Mouse (Mus musculus): ENCODE data around the gene Sgcg.

Gene Sgcg

DNA sequence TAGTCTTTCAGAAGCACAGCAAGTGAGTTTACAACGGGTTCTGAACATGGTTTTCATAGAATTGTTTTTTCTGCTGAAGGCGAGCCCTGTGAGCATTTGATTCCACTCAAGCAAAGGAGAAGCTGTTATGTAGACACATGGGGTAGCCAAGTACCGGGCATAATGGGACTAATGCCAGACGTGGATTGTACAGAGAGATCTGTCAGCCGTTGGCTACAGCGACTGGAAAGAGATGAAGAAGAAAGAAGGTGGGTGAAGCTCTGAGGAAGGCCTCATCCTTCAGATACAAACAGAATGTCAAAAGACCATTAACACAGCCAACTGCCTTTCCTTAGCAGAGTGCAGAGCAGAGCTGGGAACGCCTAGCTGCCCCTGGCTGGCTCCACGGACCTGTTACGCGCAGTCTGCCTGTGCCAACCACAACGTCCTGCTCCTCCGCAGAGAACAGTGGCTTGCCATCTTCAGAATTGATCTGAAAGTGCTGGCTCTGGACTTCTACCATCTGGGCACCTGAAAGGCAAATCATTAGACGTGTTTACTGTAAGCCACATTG, 26.2 kb downstream of the Sgcg start:
- peak in 1 of 2 experiments; percentile 24 for DNase-seq (ENCODE audit: low spot score in 2 of 2)

DNA sequence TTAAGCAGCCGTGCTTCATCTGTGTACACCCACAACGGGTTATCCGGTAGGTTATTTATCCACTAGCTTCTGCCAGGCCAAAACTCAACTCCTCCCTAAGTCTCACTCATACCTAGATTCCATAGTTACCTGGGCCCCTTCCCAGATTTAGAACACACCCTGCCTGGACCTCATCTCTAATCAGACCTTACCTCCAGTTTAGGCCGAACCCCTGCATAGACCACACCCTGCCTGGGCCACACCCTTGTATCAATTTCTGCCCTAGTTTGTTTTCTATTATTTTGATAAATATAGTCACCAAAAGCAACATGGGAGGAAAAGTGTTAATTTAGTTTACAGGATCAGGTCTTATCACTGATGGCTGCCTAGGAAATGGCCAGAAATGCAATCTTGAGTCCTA, 28.1 kb downstream of the Sgcg start:
- DNase-seq (ENCODE audit: low spot score in 2 of 2) = no peak

GRCm38 (mm10) chr14:61229763-61230162, 28.5 kb downstream of the Sgcg start:
- no peak for DNase-seq (ENCODE audit: low spot score in 2 of 2)

DNA sequence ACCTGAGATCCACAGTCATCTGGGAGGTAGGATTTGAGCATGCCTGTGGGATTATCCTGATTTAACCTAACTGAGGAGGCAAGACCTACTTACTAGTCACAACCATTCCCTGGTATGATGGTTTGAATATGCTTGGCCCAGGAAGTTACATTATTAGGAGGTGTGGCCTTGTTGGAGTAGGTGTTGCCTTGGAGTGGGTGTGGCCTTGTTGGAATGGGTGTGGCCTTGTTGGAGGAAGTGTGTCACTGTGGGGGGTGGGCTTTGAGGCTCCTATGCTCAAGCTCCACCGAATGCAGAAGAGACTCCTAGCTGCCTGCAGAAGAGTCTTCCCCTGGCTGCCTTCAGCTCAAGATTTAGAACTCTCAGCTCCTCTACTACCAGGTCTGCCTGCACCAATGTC, 32.1 kb downstream of the Sgcg start:
- no peak for DNase-seq (ENCODE audit: low spot score in 2 of 2)

GRCm38 (mm10) chr14:61224387-61225077, 33.8 kb downstream of the Sgcg start:
- DNase-seq (ENCODE audit: low spot score in 2 of 2) = no peak

- no peak for DNase-seq (ENCODE audit: low spot score in 2 of 2)
Observed at GRCm38 (mm10) chr14:61223740-61224139, 34.5 kb downstream of the Sgcg start.

DNA sequence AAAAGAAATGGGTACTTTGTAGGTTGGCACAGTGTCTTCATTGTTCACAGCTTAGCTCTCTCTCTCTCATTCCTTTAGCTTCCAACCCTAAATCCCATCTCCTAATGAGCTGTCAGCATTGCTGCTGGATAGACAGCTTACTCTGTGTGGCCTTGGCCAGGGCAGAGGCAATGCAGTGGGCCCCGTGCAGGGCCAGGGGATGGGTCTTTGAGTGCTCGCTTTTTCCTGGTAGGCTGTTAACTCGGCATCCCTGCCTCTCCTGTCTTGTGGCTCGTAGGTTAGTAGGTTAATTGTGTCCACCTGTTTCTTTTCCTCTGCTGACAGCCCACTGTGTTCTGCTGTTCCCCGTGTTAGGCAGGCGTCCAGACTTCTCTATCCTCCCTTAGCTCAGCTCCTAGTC, 35.8 kb downstream of the Sgcg start:
- no peak for DNase-seq (ENCODE audit: low spot score in 2 of 2)

DNA sequence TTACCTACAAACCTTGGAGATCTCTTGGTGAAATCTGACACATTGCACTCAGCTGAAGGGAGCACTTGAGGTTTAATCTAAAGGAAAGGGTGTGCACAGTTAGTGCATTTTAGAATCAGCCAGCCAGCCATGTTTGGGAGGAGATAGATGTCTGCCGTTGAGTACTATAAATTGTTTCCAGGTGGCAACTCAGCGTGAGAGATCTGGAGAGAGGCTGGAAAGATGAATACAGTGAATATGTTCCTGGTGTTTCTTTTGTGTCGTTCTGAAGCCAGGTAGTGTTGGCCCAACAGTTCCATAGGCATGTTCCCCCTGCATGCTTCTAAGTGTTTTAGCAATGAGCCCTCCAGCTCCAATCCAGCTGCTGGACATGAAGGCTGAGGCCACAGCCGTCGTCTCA, 37.1 kb downstream of the Sgcg start:
- no peak for DNase-seq (ENCODE audit: low spot score in 2 of 2)

DNA sequence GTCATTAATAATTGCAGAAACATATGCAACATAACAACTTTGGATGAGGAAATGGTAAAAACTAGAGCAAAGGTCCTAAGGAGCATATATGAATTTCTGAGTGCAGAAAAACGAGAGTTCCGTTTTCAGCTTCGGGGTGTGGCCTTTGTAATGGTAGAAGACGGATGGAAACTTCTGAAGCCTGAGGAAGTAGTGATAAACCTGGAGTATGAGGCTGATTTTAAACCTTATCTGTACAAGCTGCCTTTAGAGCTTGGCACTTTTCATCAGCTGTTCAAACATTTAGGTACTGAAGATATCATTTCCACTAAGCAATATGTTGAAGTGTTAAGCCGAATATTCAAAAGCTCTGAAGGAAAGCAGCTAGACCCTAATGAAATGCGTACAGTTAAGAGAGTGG, 46.5 kb downstream of the Sgcg start:
- DNase-seq (ENCODE audit: low spot score in 2 of 2) = no peak

GRCm38 (mm10) chr14:61210111-61210510, 48.2 kb downstream of the Sgcg start:
- DNase-seq (ENCODE audit: low spot score in 2 of 2) = no peak

GRCm38 (mm10) chr14:61194416-61194815, 63.9 kb downstream of the Sgcg start:
- DNase-seq (ENCODE audit: low spot score in 2 of 2) = no peak

- no peak for DNase-seq (ENCODE audit: low spot score in 2 of 2)
Observed at GRCm38 (mm10) chr14:61192326-61192725, 66.0 kb downstream of the Sgcg start.

GRCm38 (mm10) chr14:61191904-61192303, 66.4 kb downstream of the Sgcg start:
- no peak for DNase-seq (ENCODE audit: low spot score in 2 of 2)

DNA sequence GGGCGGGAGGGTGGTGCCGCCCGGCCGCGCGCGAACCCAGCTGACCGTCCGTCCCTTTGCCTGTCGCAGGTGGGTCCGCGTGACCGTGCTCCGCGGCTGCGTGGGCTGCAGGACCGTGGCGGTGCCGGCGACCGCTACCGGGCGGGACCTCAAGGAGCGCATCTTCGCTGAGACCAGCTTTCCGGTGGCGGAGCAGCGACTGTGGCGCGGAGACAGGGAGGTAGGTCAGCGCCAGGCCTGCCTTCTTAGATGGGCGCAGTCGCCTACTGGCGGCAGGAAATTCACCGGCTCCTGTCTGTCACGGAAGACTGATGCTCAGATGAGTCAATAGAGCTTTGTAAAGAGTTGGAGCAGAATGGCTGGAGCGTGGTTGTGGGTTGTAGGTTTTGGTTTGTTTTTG, 85.1 kb downstream of the Sgcg start:
- peak; percentile 58 to 66 for DNase-seq (ENCODE audit: low spot score in 2 of 2)

DNA sequence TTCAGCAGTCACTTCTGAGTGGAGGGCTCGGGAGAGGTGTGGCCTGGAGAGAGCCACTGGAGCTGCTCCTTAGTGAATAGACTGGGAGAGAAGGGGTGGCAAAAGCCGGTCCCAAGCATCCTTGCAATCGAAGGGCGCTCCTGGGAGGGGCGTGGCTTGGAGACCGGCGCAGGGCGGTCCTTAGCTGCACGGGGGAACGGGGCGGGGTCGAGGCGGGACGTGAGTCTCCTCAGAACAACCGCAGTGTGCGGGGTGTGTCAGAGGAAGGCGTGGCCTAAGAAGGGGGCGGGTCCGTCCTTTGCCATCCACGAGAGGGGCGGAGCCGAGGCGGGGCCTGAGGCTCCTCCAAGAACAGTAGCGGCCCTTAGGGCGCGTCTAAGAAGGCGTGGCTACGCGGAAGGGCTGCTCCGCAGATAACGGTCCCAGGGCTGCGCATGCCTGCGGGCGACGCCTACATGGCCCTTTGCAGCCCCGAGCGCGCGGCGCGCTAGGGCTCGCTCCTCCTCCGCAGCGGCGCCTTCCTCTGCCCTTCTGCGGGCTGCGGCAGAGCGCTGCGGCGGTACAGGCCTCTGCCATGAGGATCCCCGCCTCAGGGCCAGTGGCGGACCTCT, 85.6 kb downstream of the Sgcg start:
- peak; percentile 98 to 99 for DNase-seq (ENCODE audit: low spot score in 2 of 2)

GRCm38 (mm10) chr14:61171261-61171970, 86.9 kb downstream of the Sgcg start:
- no peak for DNase-seq (ENCODE audit: low spot score in 2 of 2)

Data from right cerebral cortex, adult 2 months (tissue).